Mouse (Mus musculus) liver, embryonic 13.5 days (tissue): ENCODE data around the gene Ankrd2. TPM values are rescaled to one million over a fixed set of nuclear protein-coding genes. Genes with fewer than 3 reads are reported as not detected.
"Not testable (repeated sequence)": the region's sequence is repeated elsewhere in the genome, so short reads cannot be mapped to it uniquely, and the experiment has no call there.

ENCODE experiments used
- ATAC-seq: fragments of 200-750 bp; cut with Nextera tagmentation; 2 replicates; pipeline ENCODE4 v1.8.0; 2017; ENCODE audit warnings: low read depth, mild to moderate bottlenecking, moderate number of reproducible peaks, moderate library complexity
- DNase-seq: peaks from one replicate; pipeline ENCODE4 v3.0.0; 2022
- H3K27ac ChIP-seq: fragments of 300-500 bp; sonication (generic); 2 replicates; pipeline ENCODE4 v1.5.1; 2015; ENCODE audit warnings: moderate library complexity, mild to moderate bottlenecking, inconsistent platforms
- H3K27me3 ChIP-seq: fragments of 300-500 bp; sonication (generic); 2 replicates; pipeline ENCODE4 v1.6.1; 2015; ENCODE audit warnings: mild to moderate bottlenecking, inconsistent platforms
- H3K36me3 ChIP-seq: fragments of 300-500 bp; sonication (generic); 2 replicates; pipeline ENCODE4 v1.6.1; 2015; ENCODE audit warnings: mild to moderate bottlenecking, inconsistent platforms
- H3K4me1 ChIP-seq: fragments of 300-500 bp; sonication (generic); replicated peaks from 2 replicates; pipeline ENCODE4 v1.6.1; 2015; ENCODE audit warnings: inconsistent platforms
- H3K4me2 ChIP-seq: fragments of 300-500 bp; sonication (generic); 2 replicates; pipeline ENCODE4 v1.6.1; 2015; ENCODE audit warnings: inconsistent platforms, mild to moderate bottlenecking, moderate library complexity
- H3K4me3 ChIP-seq: fragments of 300-500 bp; sonication (generic); replicated peaks from 2 replicates; pipeline ENCODE4 v1.5.1; 2015; ENCODE audit warnings: mild to moderate bottlenecking, inconsistent platforms
- H3K9ac ChIP-seq: fragments of 300-500 bp; sonication (generic); 2 replicates; pipeline ENCODE4 v1.6.1; 2015; ENCODE audit warnings: mild to moderate bottlenecking, inconsistent platforms
- H3K9me3 ChIP-seq: fragments of 300-500 bp; sonication (generic); replicated peaks from 2 replicates; pipeline ENCODE4 v1.6.1; 2016; ENCODE audit warnings: inconsistent platforms
- WGBS: fragments of 180-500 bp; shearing (Covaris S2); methylation state at CpG from one replicate; pipeline ENCODE4 v1.1.7; 2015; ENCODE audit not compliant: insufficient replicate concordance; 5-methylcytosine and 5-hydroxymethylcytosine counted together
- polyA plus RNA-seq: library from polyadenylated mRNA; unstranded; fragments of >200 nt; fragmentation: Nextera tagmentation; extraction: Ambion mirVana; gene quantifications from 2 replicates; pipeline ENCODE4 v1.2.1, GENCODE M21; 2015

The Ankrd2 gene
- polyA plus RNA-seq, 1 experiment from 2014 or later = 0.15 TPM

DNA sequence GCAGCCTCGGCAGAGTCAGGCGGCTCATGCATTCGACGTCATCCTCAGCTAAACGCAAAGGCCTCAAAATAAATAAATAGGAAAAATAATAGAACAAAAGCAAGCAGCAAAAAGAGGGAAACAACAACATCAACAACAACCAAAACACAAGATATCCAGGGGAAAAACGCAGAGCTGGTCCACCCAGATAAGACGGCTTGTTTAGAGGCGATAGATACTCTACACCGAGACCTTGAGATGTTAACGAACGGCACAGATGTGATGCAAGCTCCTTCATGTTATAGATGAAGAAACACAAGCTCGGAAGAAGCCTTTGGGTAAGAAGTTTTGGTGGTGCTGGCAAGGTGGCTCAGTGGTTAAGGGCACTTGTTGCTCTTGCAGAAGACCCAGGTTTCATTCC is 43.2 kb downstream of the Ankrd2 start:
- no peak overlapping the region for H3K9ac ChIP-seq
- H3K27me3 ChIP-seq = no peaks in the 10 kb centered on the region
- H3K4me1 ChIP-seq = peaks cover 22% of the 10 kb centered on the region
- 68% methylated on average over 12 of the region's 12 CpGs for WGBS
- no peak overlapping the region for H3K4me3 ChIP-seq
- DNase-seq = peak; percentile 50
- ATAC-seq = peak; percentile 59; the same call in 1 of the 2 replicates
- peak overlapping the region; percentile 8; the same call in 1 of the 2 replicates for H3K4me2 ChIP-seq
- H3K36me3 ChIP-seq = 0 out of 2 replicates have a peak, but pooled peaks cover 5% of the 10 kb centered on the region
- H3K27ac ChIP-seq = peak overlapping the region; percentile 47; the same call in 1 of the 2 replicates
- H3K9me3 ChIP-seq = no peaks in the 10 kb centered on the region

- H3K4me3 ChIP-seq = no peak overlapping the region
- no peaks in the 10 kb centered on the region for H3K27me3 ChIP-seq
- H3K4me1 ChIP-seq = peaks cover 22% of the 10 kb centered on the region
- H3K4me2 ChIP-seq = no peak overlapping the region
- WGBS = 62% methylated on average over 5 of the region's 5 CpGs
- H3K9ac ChIP-seq = no peak overlapping the region
- no peak for DNase-seq
- no peak overlapping the region for H3K27ac ChIP-seq
- no peaks in the 10 kb centered on the region for H3K9me3 ChIP-seq
- ATAC-seq = no peak
- H3K36me3 ChIP-seq = 0 out of 2 replicates have a peak, but pooled peaks cover 5% of the 10 kb centered on the region
Observed at GRCm38 (mm10) chr19:42079950-42080349, 44.1 kb downstream of the Ankrd2 start.

DNA sequence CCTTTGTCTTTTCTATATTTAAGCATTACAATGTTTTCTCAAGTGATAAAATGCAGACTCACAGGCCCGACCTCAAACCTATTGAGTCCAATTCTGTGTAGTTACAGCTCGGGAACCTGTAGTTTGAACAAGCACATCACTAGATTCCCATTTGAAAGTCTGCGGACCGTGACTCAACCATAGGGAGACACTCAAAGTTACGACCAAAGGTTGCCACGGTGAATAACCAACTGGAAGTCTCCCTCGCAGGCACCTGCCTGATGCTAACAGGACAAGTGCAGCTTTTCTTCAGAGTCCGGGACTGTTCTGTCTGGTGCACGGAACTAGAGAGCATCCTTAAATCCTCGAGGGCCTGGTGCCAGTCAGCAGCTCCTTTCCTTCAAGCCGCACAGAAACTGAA is 44.7 kb downstream of the Ankrd2 start:
- Histone ChIP-seq H3K4me1 (peaks cover 22% of the 10 kb centered on the region), H3K9ac (no peak overlapping the region), H3K4me3 (no peak overlapping the region), H3K27ac (no peak overlapping the region), H3K9me3 (no peaks in the 10 kb centered on the region), H3K27me3 (no peaks in the 10 kb centered on the region), H3K36me3 (0 out of 2 replicates have a peak, but pooled peaks cover 5% of the 10 kb centered on the region), H3K4me2 (no peak overlapping the region)
- 68% methylated on average over 11 of the region's 11 CpGs for WGBS
- DNase-seq = no peak
- no peak for ATAC-seq

GRCm38 (mm10) chr19:42081613-42082012 is 45.8 kb downstream of the Ankrd2 start:
- H3K27me3 ChIP-seq, DNase-seq, H3K4me2 ChIP-seq, H3K4me3 ChIP-seq, H3K36me3 ChIP-seq, H3K9ac ChIP-seq, H3K27ac ChIP-seq, H3K9me3 ChIP-seq, ATAC-seq: not testable (repeated sequence)
- 77% methylated on average over 5 of the region's 5 CpGs for WGBS
- peaks cover 34% of the 10 kb centered on the region for H3K4me1 ChIP-seq

DNA sequence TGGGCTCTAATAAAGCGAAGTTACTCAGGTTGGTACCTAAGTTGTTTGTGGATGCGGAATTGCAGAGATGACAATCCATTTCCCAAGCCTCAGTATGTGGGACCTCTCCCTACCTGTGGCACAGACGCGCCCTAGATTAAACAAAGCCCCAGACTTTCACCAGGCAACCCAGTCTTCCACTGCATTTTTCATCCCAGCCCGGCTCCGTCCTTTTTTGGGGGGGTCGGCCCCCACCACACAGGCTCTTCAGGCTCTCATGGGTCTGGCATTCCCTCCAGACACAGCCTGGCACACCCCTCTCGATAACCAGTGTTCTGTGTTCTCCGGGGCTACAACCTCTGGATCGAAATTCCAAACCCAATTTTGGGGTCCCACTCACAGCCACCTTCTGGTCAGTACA is 49.9 kb downstream of the Ankrd2 start:
- Histone ChIP-seq H3K27ac (no peak overlapping the region), H3K36me3 (no peaks in the 10 kb centered on the region), H3K9ac (peak overlapping the region; percentile 65), H3K4me1 (peaks cover 22% of the 10 kb centered on the region), H3K27me3 (no peaks in the 10 kb centered on the region), H3K4me2 (peak overlapping the region; percentile 87), H3K9me3 (no peaks in the 10 kb centered on the region), H3K4me3 (peak overlapping the region; percentile 67)
- ATAC-seq = no peak
- no peak for DNase-seq
- WGBS = 15% methylated on average over 10 of the region's 10 CpGs

- H3K27ac ChIP-seq = no peak within 1 kb of the TSS
- H3K9me3 ChIP-seq = no peaks in the 10 kb centered on the region
- peak; percentile 82 for DNase-seq
- H3K4me1 ChIP-seq = peaks cover 25% of the 10 kb centered on the region
- H3K4me2 ChIP-seq = peak within 1 kb of the TSS; percentile 87
- no peaks in the 10 kb centered on the region for H3K36me3 ChIP-seq
- H3K4me3 ChIP-seq = peak within 1 kb of the TSS; percentile 67
- H3K27me3 ChIP-seq = no peaks in the 10 kb centered on the region
- under 1% methylated on average over 21 of the region's 21 CpGs for WGBS
- ATAC-seq = no peak
- H3K9ac ChIP-seq = peak within 1 kb of the TSS; percentile 65
Observed at GRCm38 (mm10) chr19:42086166-42086565, 50.4 kb downstream of the Ankrd2 start, which contains the start of gene Morn4. Morn4 (minus strand) TSS chr19:42086357.

- Histone ChIP-seq H3K9ac (peak overlapping the region; percentile 44), H3K4me3 (peak overlapping the region; percentile 46), H3K4me2 (peak overlapping the region; percentile 68), H3K27ac (peak overlapping the region; percentile 90), H3K36me3 (peaks cover 9% of the 10 kb centered on the region; the same call in 1 of the 2 replicates), H3K9me3 (no peaks in the 10 kb centered on the region), H3K4me1 (peaks cover 38% of the 10 kb centered on the region), H3K27me3 (no peaks in the 10 kb centered on the region)
- ATAC-seq (no peak), DNase-seq (peak; percentile 58)
- 13% methylated on average over 14 of the region's 14 CpGs for WGBS
Observed at GRCm38 (mm10) chr19:42089103-42089747, 53.4 kb downstream of the Ankrd2 start.

GRCm38 (mm10) chr19:42089748-42090595 is 54.2 kb downstream of the Ankrd2 start, which contains the start of gene Pi4k2a:
Pi4k2a (plus strand) TSS chr19:42090470.
- Histone ChIP-seq H3K4me1 (peaks cover 38% of the 10 kb centered on the region), H3K27me3 (no peaks in the 10 kb centered on the region), H3K27ac (peak within 1 kb of the TSS; percentile 90), H3K9ac (peak within 1 kb of the TSS; percentile 94), H3K4me3 (peak within 1 kb of the TSS; percentile 96), H3K4me2 (peak within 1 kb of the TSS; percentile 87), H3K9me3 (no peaks in the 10 kb centered on the region), H3K36me3 (peaks cover 15% of the 10 kb centered on the region; the same call in 1 of the 2 replicates)
- DNase-seq = peak; percentile 99
- peak; percentile 97 for ATAC-seq
- under 1% methylated on average over 48 of the region's 55 CpGs for WGBS

- Histone ChIP-seq H3K4me1 (peaks cover 35% of the 10 kb centered on the region), H3K27ac (peak overlapping the region; percentile 90), H3K4me2 (peak overlapping the region; percentile 87), H3K4me3 (peak overlapping the region; percentile 96), H3K36me3 (peaks cover 15% of the 10 kb centered on the region), H3K9me3 (no peaks in the 10 kb centered on the region), H3K9ac (peak overlapping the region; percentile 94), H3K27me3 (no peaks in the 10 kb centered on the region)
- DNase-seq (no peak), ATAC-seq (peak; percentile 51)
- under 1% methylated on average over 50 of the region's 52 CpGs for WGBS
Observed at GRCm38 (mm10) chr19:42090637-42091141, 54.9 kb downstream of the Ankrd2 start.
